Mouse (Mus musculus) lung, postnatal 36 days (tissue): ENCODE data around the gene BC049730.
A peak's percentile ranks its signal among the peaks of the same experiment; 100 is the strongest.
"Not testable (repeated sequence)": the region's sequence is repeated elsewhere in the genome, so short reads cannot be mapped to it uniquely, and the experiment has no call there.

Experiments used
- DNase-seq: peaks from one replicate; pipeline ENCODE4 v3.0.0; 2022; ENCODE audit warnings: mixed read lengths

Gene BC049730

GRCm38 (mm10) chr7:24708832-24709292, at the start of gene BC049730:
TSS of gene BC049730 (plus strand) at chr7:24709242.
- no peak for DNase-seq

GRCm38 (mm10) chr7:24659737-24660357, 49.2 kb upstream of the BC049730 start:
- DNase-seq, result no peak

- DNase-seq, result peak; percentile 15
Observed at GRCm38 (mm10) chr7:24661118-24661904, 47.7 kb upstream of the BC049730 start.

GRCm38 (mm10) chr7:24662575-24662974, 46.5 kb upstream of the BC049730 start:
- DNase-seq, result peak; percentile 76

DNA sequence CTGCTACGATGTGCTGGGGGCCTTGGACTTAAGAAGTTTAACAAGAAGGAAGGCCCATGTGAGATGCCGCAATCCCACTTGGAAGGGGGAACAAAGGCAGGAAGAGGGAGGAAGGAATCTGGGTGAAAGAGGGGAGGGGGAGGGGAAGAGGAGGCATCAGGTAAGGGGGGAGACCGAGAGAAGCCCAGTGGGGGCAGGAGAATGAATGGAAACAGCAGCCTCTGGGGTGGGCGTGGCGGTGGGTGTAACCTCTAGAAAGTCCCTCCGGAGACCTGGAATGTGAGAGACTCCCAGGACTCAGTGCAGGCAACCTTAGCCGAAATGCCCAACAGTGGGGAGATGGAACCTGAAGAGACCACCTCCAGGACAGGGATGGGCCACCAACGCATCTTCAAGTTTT, 44.7 kb upstream of the BC049730 start:
- no peak for DNase-seq

DNA sequence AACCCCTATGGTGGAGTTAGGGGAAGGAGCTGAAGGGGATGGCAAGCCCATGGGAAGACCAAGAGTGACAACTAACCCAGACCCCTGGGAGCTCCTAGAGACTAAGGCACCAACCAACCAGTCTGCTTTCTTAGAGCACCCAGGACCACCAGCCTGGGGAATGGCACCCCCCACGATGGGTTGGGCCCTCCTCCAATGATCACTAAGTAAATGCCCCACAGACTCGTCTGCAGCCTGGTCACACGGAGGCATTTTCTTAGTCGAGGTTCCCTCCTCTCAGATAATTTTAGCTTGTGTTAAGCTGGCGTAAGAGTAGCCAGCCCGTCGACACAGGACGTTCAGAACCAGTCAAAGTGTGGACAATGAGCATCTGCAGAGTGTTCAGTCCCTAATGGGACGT, 44.1 kb upstream of the BC049730 start:
- no peak for DNase-seq

GRCm38 (mm10) chr7:24671944-24672439, 37.0 kb upstream of the BC049730 start:
- no peak for DNase-seq

GRCm38 (mm10) chr7:24676575-24676974, 32.5 kb upstream of the BC049730 start, which contains the start of gene Tex101:
TSS of gene Tex101 (minus strand) at chr7:24676675.
- no peak for DNase-seq

- DNase-seq, result not testable (repeated sequence)
Observed at GRCm38 (mm10) chr7:24684121-24684520, 24.9 kb upstream of the BC049730 start.

GRCm38 (mm10) chr7:24687519-24687918, 21.5 kb upstream of the BC049730 start:
- DNase-seq, result not testable (repeated sequence)

DNA sequence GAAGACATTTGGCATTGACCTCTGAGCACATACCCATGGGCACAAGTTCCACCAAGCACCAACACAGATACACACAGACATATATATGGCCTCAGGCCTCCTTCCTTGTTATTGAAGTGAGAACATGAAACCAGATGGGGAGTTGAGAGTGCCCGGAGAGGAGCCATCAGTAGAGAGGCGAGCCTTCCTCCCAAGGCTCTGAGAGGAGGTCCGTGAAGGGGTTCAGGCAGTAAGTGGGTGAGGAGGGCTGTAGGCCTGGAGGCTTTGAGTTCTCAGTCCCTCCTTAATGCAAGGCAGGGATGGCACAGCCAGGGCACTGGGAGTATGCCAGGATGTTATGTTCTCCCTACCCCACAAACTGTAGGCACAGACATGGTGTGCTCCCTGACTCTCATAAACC, 16.3 kb upstream of the BC049730 start:
- DNase-seq, result not testable (repeated sequence)

- not testable (repeated sequence) for DNase-seq
Observed at GRCm38 (mm10) chr7:24697891-24698290, 11.2 kb upstream of the BC049730 start.

DNA sequence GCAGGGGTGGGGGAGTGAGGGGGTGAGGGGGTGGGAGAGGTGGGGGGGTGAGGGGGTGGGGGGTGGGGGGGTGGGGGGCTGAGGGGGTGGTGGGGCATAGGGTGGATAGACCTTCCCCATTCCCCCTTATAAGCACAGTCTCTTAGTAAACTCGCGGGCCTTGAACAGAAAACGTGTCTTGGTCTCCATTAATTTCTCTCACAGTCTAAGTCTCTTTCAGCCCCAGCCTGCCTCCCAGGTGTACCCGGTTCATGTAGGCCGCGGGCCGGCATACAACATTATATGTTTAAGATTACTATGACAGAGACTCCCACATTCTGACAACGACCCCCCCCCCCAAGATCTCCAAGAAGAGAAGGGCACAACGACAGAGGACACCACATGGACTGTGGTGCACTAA, 6.2 kb upstream of the BC049730 start:
- not testable (repeated sequence) for DNase-seq

DNA sequence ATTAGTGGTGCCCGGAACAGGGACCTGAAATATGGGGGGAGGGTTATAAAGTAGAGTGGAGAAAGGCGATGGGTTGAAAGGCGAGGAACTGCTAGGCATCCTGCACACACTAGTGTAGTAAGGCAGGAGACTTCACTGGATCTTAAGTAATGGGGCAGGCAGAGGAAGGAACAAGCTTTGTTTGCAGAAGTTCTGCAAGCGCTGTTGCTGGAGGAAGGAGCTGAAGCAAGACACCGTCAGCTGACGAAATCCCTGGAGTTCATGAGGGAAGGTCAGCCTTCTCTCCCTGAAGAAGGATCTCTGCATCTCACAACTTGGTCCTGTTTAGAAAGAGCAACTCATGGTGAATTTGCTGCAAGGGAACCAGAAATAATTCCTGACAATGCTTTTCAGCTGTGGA, 6.0 kb downstream of the BC049730 start:
- DNase-seq, result peak; percentile 21

- not testable (repeated sequence) for DNase-seq
Observed at GRCm38 (mm10) chr7:24726808-24727207, 17.8 kb downstream of the BC049730 start, which contains the start of gene Gm4763. TSS of gene Gm4763 (minus strand) at chr7:24726908.

DNA sequence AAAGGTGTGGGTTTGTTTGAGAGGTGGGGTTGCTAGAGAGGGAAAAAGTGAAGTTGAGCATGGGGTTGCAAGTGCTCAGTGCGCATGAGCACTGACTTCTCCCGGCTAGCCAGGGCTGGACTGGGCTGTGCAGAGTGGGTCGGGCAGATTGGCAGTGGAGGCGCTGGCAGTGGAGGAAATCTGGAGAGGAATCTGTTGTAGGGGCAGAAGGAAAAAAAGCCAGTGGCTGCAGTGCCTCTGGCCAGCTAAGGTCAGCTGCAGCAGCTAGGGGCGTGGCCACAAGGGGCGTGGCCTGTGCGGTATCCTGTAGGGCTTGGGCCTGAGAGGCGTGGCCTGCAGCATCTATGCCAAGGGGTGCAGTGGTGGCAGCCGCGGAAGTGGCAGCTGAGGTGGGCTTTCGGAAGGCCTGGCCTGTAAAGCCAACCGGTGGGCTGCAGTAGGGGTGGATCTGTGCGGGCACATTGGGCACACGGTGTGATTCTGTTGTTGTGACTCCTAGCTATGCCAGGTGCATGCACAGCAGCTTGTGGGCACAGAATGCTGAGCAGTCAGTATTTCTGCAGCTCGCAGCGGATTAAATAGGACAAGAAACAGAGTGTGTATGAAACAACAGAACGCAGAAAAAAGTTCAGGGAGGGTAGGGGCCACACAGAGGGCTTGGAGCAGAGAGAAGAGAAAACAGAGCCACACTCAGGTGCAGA, 27.1 kb downstream of the BC049730 start:
- peak; percentile 23 for DNase-seq

DNA sequence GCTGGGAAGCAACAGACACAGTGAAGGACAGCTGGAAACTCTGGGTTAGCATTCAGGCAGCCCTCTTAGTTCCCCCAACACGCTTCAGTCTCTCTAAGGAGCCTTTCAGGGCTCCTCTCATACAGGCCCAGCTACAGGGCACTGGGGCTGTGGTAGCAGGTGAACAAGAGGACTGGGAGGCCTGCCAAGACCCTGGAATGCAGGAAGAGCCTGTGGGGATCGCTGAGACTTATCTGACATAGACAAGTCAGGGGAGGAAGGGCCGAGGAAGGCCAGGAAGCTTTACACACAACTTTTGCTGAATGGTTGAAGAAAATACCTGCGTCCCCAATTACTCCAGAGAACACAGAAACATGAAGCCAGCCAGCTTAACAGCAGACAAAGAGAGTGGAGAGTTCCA, 41.7 kb downstream of the BC049730 start:
- DNase-seq, result no peak

DNA sequence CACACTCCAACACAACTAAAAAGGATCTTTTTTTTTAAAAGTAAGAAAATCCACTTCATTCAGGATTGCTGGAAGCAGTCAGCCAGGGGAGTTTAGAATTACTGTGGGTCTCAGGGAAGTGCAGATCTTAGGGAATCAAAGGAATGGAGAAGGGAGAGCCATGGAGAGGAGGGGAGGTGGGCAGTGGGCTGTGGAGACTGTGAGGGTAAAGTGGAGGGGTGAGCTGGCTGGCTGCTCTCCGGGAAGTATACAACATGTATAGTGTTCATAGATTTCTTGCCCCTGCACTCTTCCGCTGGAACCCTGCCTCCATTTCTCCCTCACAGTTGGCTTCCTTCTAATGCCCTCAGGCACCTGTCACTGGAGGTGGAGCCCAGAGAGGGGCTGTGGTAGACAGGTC, 42.6 kb downstream of the BC049730 start:
- no peak for DNase-seq

DNA sequence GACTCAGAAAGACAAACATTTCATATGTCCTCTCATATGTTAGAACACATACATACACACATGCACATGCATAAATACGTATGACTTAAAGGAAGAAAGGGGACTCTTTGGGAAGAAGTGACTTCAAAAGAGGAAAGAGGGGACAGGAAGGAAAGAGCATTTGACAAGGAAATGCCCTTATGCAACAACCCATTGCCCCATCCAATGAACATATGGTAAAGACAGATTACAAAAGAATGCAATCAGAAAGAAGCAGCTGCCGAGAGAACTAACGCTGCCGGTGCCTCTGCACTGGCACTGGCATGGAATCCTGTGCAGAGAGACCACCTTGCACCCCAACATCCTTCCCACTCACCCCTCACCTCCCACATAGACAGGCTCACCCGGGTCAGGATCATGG, 44.4 kb downstream of the BC049730 start:
- no peak for DNase-seq

GRCm38 (mm10) chr7:24758520-24758919, 49.5 kb downstream of the BC049730 start:
- no peak for DNase-seq

DNA sequence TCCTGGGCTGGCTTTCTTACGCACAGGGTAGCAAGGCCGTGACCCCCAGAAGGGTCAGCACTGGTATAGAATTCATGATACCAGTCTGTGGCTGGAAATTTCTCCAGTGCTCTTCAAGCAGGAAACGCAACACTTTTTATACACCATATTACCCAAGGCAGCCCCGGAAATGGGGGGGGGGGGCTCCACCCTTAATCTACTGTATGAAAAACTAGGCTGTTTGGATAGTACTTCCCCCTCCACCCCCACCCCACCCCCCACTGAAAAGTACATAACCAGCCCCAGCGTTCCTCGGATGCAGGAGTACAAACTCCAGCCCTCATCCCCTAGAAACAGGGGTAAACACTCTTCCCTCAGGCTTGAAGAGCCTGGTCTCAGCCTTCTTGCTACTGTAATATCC, 51.2 kb downstream of the BC049730 start, which contains the start of gene Cd177:
Gene Cd177, minus strand, starts transcription at position 101 of the 400 bp plus-strand sequence.
- DNase-seq, result no peak

- no peak for DNase-seq
Observed at GRCm38 (mm10) chr7:24761161-24761560, 52.1 kb downstream of the BC049730 start.

DNA sequence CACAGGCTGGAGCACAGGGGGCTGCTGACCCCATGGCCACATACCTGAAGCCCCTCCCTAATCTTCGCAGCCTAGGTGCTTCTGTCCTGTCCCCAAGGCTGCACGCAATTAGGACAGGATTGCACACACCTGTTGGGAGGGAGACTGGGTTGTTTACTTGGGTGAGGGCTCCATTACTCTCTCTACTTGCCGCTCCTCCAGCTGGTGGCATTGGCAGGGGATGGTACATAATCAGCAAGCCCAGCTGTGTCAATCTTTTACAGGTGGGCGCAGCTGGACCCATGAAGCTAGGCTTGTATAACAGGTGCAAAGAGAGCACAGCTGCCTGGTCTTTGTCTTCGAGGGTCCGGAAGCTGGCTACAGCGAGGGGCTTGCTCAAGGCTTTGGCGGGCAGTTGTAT, 53.5 kb downstream of the BC049730 start:
- DNase-seq, result no peak
